Mouse (Mus musculus) ovary, adult 18-20 months (tissue): ENCODE results near the gene Dlgap1.

Source experiments
- DNase-seq: peaks from one replicate; pipeline ENCODE4 v3.0.0; 2022; ENCODE audit warnings: low spot score, mixed read lengths

The Dlgap1 gene

DNA sequence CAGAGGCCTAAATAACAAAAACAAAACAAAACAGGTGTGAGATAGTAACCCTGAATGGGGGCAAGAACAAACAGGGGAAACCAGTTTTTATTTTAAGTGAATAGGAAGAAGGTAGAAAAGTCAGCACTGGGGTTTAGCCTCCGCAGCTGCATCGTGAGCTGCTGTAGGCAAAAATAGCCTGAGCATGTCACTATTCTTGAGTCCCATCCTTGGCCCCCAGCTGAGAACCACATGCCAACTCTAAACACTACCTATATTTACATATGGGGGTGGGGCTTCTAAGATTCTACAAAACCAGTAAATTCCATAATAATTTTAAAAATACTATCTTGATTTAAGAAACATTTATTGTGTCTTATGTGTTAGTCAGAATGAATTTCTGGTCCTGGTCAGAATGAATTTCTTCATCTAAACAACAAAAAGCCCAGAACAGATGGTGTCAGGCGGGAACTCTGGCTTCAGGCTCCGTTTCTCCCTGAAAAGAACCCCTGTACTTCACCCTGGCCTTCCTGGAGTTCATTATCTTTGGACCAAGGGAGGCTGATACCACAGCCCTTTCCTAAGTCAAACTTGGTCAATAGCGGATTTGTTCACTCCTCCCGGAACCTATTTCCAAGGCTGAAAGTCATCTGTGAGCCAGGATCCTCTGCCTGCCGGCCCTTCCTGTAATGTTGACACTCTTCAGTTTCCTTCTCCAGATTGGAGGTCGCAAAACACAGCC is 494.1 kb downstream of the Dlgap1 start:
- DNase-seq, result no peak

DNA sequence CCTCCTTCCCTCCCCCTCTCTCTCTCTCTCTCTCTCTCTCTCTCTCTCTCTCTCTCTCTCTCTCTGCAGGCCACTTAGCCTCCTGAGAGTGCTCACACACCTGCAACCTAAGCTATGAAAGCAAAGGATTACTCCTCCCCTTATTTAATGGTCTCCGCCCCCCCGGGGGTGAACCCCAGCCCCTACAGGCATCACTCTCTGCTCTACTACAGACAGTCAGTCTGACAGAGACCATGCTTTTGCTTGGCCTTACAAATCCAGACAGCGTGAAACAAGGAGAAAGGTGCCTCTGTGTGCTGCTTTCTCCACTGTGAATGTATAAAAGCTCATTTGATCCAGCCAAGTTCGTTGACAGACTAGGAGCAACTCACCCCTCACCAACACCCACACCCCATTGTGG is 497.5 kb downstream of the Dlgap1 start:
- DNase-seq, result no peak

DNA sequence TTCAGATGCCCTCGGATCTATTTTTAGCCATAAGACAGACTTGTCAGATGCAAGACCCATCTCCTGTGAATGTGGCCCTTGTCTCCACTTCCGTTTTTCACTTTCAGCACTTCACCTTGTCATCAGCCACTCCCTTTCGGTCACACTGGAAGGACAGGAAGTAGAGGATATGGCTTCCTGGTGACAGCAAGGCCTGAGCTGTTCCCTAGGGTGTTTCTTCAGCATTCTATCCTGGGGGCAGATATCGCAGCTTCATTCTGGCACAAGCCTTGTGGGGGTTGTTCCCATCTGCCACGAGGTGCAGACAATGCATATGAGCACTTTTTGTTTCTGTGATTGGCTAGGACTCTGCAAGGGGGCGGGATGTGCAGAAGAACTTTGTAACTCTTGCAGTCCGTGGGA is 502.1 kb downstream of the Dlgap1 start:
- no peak for DNase-seq

DNA sequence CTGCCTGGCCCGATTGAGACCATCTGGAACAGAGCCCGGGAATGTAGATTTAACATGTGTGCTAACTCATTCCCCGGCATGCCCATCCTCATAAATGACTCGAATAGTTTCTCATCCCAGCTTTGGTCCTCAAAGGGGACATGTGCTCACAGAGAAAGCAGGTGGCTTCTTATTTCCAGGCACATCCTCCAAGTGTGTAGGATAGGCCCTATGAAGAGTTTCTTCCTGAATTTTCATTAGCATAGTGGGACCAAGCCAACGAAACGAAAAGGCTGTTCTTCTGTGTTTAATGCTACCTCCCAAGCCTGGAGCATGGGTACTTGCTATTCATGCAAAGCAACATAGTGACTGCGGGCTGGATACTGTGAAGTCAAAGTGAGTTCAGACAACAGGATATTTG is 503.3 kb downstream of the Dlgap1 start:
- DNase-seq, result no peak

DNA sequence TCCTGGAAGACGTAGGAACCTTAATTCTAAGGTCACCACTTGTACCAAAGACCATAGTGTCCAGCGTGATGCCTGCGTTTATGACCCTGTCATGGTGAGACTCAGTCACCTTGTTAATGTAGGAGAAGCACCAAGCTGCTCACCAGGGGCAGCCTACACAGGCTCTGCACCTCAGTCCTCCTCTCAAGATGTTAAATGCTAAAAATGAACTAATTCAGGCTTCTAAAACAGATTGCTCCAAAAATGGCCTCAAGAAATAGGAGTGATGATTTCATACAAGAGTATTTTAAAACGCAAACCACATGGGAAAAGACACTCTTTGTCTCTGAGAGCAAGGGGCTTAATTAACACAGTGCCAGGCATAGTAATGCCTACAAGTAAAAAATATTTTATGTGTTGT is 505.0 kb downstream of the Dlgap1 start:
- no peak for DNase-seq

DNA sequence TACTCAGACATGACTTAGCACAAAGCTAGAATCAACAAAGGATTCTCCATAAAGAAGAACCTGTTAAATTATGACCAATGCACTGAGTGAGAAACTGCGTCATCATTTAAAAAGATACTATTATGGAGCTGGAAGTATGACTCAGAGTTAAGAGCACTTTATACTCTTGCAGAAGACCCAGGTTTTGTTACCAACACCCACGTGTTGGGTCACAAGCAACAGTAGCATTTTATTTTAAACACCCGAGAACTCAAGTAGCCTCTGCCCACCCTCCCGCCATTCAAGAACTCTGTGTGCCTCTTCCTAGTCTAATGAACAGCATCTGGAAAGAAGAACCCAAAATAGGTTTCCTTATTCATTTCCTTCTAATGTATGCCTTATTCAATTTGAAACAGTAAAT is 514.8 kb downstream of the Dlgap1 start:
- no peak for DNase-seq

DNA sequence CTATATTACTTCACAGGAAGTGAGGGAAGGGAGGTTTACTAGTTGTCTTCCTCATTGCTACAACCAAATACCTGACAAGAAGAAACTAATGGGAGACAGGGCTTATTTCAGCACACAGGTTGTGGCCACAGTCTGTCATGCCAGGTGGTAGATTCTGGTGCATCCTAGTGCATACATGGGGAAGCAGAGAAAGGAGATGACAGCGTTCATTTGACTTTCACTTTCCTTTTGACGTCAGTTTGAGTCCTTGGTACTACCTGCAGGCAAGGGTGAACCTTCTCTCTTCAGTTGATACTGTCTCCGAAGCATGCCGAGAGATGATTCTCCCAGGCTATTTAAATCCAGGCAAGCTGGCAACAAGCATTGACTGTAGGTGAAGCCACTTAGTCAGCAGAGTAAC is 516.8 kb downstream of the Dlgap1 start:
- no peak for DNase-seq

DNA sequence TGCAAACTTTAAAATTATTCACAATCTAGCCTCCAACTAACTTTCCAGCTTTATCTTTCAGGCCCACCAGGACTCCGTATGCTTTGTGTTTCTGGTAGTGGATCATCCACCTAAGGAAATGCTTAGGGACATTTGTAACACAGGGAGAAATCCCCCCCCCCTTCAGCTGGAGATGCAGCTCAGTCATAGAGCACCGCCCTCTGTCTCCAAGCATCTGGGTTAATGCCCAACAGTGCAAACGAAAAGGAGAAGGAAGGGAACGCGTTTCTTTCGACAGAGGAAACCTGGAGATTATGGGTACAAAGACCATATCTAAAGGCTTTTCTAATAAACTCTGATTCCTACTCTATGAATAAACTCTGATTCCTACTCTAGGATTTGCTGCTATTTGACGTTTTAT is 517.4 kb downstream of the Dlgap1 start:
- DNase-seq, result no peak

DNA sequence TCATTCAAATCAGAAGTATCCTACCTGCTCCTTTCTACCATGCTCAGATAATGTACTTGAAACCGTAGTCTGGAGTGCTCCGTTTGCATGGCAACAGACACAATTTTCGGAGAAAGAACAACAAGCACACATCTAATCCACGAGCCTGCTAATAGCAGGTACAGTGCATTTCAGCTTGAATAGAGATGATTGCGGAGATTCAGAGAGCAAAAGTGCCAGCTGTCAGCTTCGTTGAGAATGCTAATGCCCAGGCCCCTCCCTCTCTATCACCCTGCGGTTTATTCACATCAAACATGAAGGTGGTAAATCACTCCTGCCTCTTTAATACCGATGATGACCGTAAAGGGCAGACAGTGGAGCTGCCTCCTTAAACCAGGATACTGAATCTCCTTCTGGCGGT is 518.0 kb downstream of the Dlgap1 start:
- DNase-seq, result no peak

DNA sequence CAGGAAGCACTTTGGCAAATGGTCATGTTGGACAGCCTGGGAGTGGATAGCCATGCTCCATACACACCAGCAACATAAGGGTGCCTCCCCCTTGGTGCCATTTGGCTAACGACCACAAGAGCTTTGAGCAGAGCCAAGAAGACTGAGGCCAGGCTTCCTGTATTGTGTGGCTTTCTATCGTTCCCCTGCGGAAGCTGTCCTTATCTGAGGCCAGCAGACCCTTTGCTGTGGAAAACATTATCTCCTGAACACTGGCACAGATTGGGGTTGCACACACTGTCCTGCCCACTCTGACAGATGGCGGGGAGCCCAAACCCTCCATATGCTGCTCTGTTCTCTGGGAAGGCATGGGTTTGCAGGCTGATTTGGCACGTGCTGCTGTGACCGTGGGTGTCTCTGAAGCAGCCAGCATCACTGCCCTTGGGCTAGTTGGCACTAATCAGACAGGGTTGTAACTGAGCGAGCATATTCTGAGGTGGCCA is 520.0 kb downstream of the Dlgap1 start:
- peak; percentile 3 for DNase-seq

DNA sequence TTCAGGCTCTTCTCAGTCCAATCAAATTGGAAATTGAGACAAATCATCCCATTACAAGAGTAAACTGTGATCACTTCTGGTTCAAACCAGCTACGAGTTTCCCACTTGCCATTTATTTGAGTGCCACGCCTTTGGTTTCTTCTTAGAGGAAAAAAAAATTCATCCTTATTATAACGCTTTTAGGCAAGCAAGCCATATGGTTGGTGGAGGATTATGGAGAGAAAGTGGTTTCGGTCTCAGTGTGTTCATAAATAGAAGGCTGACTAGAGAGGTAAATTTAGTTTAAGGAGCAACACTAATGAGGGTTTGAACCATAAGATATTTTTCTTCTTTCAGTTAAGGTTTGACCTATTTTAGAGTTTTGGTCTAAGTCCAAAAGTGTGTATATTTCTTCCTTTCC is 522.7 kb downstream of the Dlgap1 start:
- DNase-seq, result no peak

DNA sequence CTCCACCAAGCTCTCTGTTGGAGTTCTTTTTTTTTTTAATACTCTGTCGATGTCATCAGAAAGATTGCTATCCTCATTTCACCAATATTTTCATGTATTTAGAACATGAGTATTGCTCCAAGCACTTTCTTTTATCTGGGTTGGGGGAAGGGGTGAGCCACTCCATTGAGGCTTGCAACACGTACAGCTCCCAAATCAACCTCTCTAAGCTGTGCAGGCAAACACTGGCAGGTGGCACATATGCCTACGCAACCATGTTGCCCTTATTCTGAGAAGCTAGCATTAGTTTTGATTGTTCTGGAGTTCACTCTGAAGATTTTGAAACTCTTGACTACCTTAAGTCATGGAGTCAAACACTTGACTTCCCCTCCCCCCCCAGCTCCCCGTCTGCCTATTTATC is 525.5 kb downstream of the Dlgap1 start:
- no peak for DNase-seq

DNA sequence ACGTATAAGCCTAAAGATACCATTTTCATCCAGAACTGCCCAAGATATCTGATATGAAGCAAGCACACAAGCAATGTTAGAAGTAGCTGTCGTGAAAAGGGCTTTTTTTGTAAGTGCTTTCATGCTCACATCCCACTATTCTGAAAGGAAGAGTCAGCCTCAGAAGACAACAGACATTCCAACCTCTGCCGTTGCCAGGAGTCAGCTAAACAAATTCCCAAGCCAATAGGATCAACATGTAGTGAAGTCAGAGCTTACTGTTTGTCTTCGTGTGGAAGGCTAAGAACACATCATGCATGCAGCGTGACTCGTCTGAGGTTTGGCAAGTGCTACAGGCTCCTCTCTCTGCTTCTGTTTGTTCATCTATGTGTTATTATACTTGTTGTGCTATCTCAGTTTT is 529.4 kb downstream of the Dlgap1 start:
- DNase-seq, result no peak

DNA sequence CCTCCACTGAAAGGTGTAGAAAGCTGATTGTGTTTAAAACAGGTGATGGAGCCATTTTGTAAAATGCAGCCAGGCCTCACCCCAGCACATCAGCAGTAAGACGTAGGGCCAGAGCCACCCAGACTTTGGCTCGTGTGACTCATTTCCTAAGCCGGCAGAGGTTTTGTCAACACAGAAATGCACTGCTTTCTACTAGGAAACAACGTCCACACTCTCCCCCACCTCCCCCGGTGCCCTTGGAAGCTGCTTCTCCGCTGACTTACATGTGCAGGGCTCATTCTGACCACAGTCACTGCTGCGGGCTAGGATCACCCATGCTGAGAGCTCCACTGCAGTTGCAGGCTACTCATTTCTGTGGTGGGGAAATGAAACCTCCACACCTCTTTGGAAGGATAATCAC is 533.1 kb downstream of the Dlgap1 start:
- DNase-seq, result peak; percentile 7

DNA sequence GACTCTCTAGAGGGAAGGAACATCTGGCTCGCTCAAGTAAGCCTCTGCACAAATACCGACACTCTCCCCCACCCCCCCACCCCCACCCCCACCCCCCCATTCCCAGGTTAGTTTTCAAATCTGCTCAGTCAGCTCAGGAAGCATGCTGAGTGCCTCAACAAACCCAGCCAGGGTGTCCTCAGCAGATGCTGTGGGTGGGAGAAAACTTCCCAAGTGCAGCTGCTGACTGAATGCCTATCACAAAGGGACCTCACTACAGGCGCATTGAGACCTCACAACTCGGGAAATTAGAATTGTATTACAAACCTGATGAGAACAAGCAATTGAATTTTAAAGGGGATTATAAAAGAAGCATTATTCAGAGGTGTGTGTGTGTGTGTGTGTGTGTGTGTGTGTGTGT is 538.9 kb downstream of the Dlgap1 start:
- DNase-seq, result no peak

DNA sequence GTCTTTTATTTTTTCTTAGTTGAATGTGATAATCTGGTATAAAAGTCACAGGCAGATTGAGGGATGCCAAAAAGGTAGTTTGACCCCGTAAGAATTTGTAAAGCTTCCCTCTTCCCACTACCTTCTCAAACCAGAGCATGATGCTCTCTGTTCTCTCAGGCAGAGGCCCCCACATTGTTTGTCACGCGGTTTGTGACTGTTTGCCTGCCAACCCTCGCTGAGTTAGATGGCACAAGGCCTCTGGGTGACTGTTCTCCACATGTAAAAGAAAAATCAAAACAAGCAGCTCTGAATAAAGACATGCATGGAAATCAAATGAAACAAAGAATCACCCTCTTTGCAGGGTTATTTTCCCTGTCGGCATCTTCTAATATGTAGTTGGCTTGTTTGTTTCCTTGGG is 541.6 kb downstream of the Dlgap1 start:
- DNase-seq, result no peak

DNA sequence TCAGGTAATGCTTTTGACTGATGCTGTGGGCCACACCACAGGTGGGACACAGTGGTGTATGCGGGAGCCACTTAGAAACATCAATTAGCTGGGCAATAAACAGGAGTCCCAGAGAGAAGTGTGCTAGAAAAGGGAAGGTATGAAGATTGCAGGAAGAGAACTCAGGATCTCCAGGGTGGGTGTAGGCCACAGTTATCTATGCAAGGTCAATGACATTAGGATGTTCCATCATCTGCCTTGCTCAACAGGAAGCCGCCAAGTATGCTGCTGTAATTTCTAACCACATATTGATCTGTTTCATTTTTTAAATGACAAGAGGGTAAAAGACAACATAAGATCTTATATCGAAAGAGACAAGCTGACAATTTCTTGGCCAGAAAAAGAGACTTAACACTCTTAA is 542.5 kb downstream of the Dlgap1 start:
- no peak for DNase-seq

DNA sequence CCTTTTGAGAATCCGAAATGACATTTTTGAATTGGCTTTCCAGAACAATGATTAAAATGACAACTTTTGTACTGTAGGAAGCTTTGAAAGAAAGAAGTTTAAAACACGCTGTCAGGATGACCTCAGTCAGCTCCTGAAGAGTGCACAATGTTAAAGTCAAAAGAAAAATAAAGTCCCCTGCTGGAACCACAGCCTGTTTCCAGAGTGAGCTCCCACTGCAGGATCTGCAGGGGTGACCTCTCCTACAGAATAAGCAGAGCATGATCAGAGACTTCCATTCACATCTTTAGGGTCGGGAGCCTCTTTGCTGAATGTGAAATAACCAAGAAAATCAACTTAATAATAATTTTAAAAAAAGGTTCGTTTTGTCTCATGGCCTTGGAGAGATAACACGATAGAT is 544.9 kb downstream of the Dlgap1 start:
- DNase-seq, result no peak

DNA sequence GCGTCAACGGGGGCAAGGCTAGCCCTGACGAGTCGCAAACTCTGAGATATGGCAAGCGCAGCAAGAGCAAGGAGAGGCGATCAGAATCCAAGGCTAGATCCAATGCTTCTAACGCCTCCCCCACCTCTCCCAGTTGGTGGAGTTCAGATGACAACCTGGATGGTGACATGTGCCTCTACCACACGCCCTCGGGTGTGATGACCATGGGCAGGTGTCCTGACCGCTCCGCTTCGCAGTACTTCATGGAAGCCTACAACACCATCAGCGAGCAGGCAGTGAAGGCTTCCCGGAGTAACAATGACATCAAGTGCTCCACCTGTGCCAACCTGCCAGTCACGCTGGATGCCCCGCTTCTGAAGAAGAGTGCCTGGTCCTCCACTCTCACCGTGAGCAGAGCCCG is 547.6 kb downstream of the Dlgap1 start:
- no peak for DNase-seq

DNA sequence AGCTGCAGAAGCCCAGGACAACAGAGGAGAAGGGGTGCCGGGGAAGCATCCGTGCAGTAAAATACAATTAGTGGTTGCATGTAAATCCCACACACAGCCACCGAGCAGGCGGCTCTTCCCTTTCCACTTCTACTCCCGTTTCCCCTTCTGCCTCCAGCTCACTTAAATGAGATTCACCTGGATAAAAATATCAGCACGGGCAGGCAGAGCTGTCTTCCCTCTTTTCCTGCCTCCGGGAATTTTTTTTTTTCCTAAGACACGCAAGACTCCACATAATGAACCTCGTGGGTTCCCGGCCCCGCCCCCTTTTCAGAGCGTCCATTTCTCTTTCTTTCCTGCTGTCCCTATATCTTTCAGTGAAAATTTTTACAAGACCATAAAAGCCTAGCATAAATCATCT is 548.5 kb downstream of the Dlgap1 start:
- DNase-seq, result no peak

DNA sequence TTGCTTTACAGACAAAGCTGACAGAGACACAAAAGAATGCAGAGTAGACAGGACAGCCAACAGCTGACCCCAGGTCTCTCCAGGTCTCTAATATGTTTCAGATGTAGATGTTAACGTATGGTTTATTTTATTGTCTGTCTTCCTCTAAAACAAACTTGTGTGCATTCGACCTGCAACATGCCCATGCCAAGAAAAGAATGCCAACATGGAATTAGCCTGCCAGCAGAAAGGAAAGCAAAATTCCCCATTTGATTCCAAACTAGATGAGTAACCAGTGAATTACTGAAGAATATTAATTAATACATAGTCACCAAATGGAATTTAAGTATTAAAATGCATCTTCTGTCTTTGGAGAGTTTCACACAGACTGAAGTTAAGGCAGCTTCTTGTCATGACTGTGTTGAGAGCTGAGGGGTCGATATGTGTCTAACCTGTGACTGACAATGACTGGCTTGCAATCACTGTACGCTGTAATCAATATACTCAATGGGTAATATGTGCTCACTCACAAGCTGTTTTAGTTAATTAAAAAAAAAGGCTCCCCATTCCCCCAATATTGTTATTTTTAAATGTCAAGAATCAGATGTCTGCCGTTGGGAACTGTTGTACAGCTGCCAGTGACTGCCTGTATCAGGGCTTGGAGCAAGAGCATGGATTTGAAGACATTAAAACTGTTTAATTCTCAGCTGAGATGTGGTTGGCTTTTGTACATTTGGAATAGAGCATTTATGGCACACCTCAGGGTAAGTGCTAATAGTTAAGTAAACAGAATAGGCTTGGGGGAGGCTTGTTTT is 552.4 kb downstream of the Dlgap1 start:
- no peak for DNase-seq

DNA sequence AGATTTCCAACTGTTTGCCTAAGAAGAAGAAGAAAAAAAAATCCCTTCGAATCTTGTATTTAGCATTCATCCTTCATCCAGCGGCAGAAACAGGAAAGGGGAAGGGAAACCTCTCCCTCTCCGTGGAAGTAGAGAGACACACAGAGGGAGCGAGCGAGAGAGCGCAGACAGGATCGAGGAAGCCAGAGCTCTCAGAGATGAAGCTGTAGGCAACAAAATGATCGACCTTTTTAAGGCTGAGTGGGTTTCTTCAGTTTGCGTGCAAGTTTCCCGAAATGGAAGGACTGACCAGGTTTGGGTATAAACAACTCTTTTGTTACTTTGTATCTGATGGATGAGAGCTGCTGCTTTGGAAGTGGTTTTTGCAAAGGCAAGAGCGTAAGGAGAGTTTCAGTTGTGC is 553.1 kb downstream of the Dlgap1 start:
- DNase-seq, result no peak

DNA sequence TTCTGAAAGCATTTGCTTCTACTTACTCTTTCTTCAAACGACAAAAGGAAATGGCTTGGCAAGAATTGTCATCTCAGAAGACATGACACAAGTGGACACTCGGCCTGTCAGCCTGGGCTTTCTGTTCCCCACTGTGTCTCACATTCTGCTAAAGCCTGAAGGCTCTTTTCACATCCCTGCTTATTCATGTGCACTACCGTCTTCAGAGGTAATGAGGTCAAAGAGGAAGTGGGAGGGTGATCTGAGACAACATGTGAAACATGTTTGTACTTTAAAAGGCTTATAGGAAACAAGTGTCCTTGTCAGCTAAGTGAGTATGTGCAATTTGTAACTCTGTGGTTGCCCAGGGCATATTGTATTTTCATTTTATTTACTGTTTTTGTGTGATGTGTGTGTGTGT is 557.1 kb downstream of the Dlgap1 start:
- no peak for DNase-seq

DNA sequence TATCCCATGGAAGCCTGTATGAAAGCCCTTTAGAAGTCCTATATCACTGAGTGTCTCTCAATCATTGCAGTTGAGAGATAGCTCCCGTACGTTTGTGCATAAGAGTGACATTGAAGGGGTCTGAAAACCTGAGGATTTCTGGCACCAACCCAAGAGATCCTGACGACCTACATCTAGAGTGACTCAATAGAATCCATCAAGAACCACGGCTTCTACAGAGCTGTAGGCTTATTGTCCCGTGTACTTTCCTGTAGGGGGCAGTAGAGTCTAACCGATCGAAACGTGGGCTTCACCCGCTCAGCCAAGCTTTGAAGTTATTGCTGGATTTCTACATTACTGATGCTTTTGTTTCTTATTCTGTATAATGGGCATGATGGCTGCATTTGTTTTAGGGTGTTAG is 558.2 kb downstream of the Dlgap1 start:
- no peak for DNase-seq
